Mouse (Mus musculus) small intestine, adult 2 months (tissue): ENCODE results near the gene Gm9747.

Experiments
- CTCF ChIP-seq: fragments of 200-500 bp; IDR thresholded peaks from 2 replicates; pipeline ENCODE4 v1.5.1; 2012; ENCODE audit warnings: low read depth, mild to moderate bottlenecking, control low read depth, inconsistent platforms, low read length, moderate library complexity, mixed read lengths; ENCODE audit not compliant: insufficient replicate concordance, insufficient read length; ENCODE audit errors: extremely low read depth
- POLR2A ChIP-seq: fragments of 200-500 bp; IDR thresholded peaks from 2 replicates; pipeline ENCODE4 v1.6.1; 2012; ENCODE audit warnings: low read depth, mild to moderate bottlenecking, control low read depth, inconsistent platforms, low read length, moderate library complexity

GRCm38 (mm10) chr1:82243260-82243825 lies 10.4 kb downstream of the Gm9747 start:
- TF ChIP-seq POLR2A (no peak), CTCF (no peak)
